Mouse (Mus musculus): ENCODE data around the gene Asf1b. TPM values are rescaled to one million over a fixed set of nuclear protein-coding genes. Genes with fewer than 3 reads are reported as not detected.
A peak's percentile ranks its signal among the peaks of the same experiment; 100 is the strongest.

The Asf1b gene
- total and polyA plus RNA-seq, 3 experiments: 62.2 to 101 (median 71.1) TPM

GRCm38 (mm10) chr8:83956789-83957188 lies 1.5 kb downstream of the Asf1b start:
- Histone ChIP-seq H3K4me2 (ENCODE audit: insufficient read depth, low read depth, poor library complexity, severe bottlenecking) (peak overlapping the region; percentile 84), H3K36me3 (replicated peaks in 1 of 2; ENCODE audit: control insufficient read depth in 1 of 2, insufficient read depth in 1 of 2, low read length in 1 of 2) (peaks cover 0 to 32% of the 10 kb centered on the region in 2 experiments), H3K9me3 (replicated peaks; ENCODE audit: low read length) (no peaks in the 10 kb centered on the region), H3K9ac (ENCODE audit: insufficient read depth, low read depth) (peak overlapping the region; percentile 63; the same call in 1 of the 2 replicates), H3K79me2 (replicated peaks; ENCODE audit: control insufficient read depth, extremely low read depth, insufficient read depth, poor library complexity, severe bottlenecking) (peaks cover 32% of the 10 kb centered on the region), H3K27ac (ENCODE audit: insufficient read depth, low read depth) (no peak overlapping the region), H3K4me1 (ENCODE audit: control insufficient read depth in 1 of 2, insufficient read depth in 2 of 2) (peaks cover 0 to 22% of the 10 kb centered on the region in 2 experiments; a peak in 2 of 4 replicates), H3K4me3 (replicated peaks in 1 of 3; ENCODE audit: low read depth in 2 of 3, low read length in 2 of 3, poor library complexity in 1 of 3) (peak overlapping the region; percentile 72 to 89 (median 87)), H3K27me3 (replicated peaks) (no peaks in the 10 kb centered on the region)
- dilution Hi-C loops (cut with MboI; ENCODE audit: extremely low pct_ligation_motif_present, extremely low pct_unique_long_range_greater_than_20kb, low sequenced_read_pairs): no loop called here
- in situ Hi-C loops (cut with MboI; ENCODE audit: low pct_ligation_motif_present, low pct_unique_long_range_greater_than_20kb, low sequenced_read_pairs): loop anchor here (10.0 kb wide), 2 partner anchors 62 to 172 kb away; no protein-coding TSS in a partner anchor
- peak; percentile 78 for DNase-seq (ENCODE audit: extremely low read depth)
- TF ChIP-seq SMC3 (IDR thresholded peaks at IDR 0.05; ENCODE audit: low read depth, low read length) (peak; percentile 65), ZKSCAN1 (IDR thresholded peaks at IDR 0.05; ENCODE audit: borderline replicate concordance, low read depth, low read length) (no peak), RCOR1 (conservative IDR thresholded peaks at IDR 0.05; ENCODE audit: low read depth, low read length) (no peak), E2F4 (IDR thresholded peaks at IDR 0.05; ENCODE audit: insufficient replicate concordance, low read depth, low read length) (no peak), ETS1 (conservative IDR thresholded peaks at IDR 0.05; ENCODE audit: low read depth, low read length) (no peak), NRF1 (IDR thresholded peaks at IDR 0.05; ENCODE audit: low read depth, low read length) (0 out of 2 replicates have a peak, but pooled peaks have one; percentile 13), ZNF384 (IDR thresholded peaks at IDR 0.05; ENCODE audit: low read depth, low read length) (no peak), CTCF (conservative IDR thresholded peaks at IDR 0.05 in 1 of 2, IDR thresholded peaks at IDR 0.05 in 1 of 2; ENCODE audit: low read depth in 2 of 2, low read length in 2 of 2) (peak in 1 of 2 experiments; percentile 67; a peak in 2 of 4 replicates), MYC (IDR thresholded peaks at IDR 0.05; ENCODE audit: low read depth, low read length) (0 out of 2 replicates have a peak, but pooled peaks have one; percentile 40), ZMIZ1 (IDR thresholded peaks at IDR 0.05; ENCODE audit: low read depth, low read length) (no peak), PAX5 (IDR thresholded peaks at IDR 0.05; ENCODE audit: low read length) (no peak), ELF1 (IDR thresholded peaks at IDR 0.05; ENCODE audit: low read depth, low read length) (no peak), ZC3H11A (IDR thresholded peaks at IDR 0.05; ENCODE audit: low read depth, low read length) (no peak), MAX (IDR thresholded peaks at IDR 0.05; ENCODE audit: low read length) (0 out of 2 replicates have a peak, but pooled peaks have one; percentile 44), UBTF (IDR thresholded peaks at IDR 0.05; ENCODE audit: low read depth, low read length) (no peak), RAD21 (IDR thresholded peaks at IDR 0.05; ENCODE audit: low read depth, low read length) (peak; percentile 51), POLR2AphosphoS2 (IDR thresholded peaks at IDR 0.05; ENCODE audit: low read depth, low read length) (no peak), MEF2A (IDR thresholded peaks at IDR 0.05; ENCODE audit: borderline replicate concordance, low read depth, low read length) (no peak), TCF12 (IDR thresholded peaks at IDR 0.05; ENCODE audit: low read depth, low read length) (peak; percentile 36; the same call in 1 of the 2 replicates), POLR2A (IDR thresholded peaks at IDR 0.05; ENCODE audit: low read depth, low read length) (no peak), IRF4 (IDR thresholded peaks at IDR 0.05; ENCODE audit: low read depth, low read length) (no peak), TBP (conservative IDR thresholded peaks at IDR 0.05; ENCODE audit: low read depth, low read length) (no peak), EP300 (IDR thresholded peaks at IDR 0.05; ENCODE audit: low read length) (no peak), HCFC1 (IDR thresholded peaks at IDR 0.05; ENCODE audit: low read depth, low read length) (0 out of 2 replicates have a peak, but pooled peaks have one; percentile 29), CHD1 (IDR thresholded peaks at IDR 0.05; ENCODE audit: low read depth, low read length) (no peak), MAZ (IDR thresholded peaks at IDR 0.05; ENCODE audit: low read depth, low read length) (no peak), JUND (conservative IDR thresholded peaks at IDR 0.05; ENCODE audit: low read depth, low read length) (no peak), NELFE (IDR thresholded peaks at IDR 0.05; ENCODE audit: low read depth, low read length) (0 out of 2 replicates have a peak, but pooled peaks have one; percentile 6), BHLHE40 (IDR thresholded peaks at IDR 0.05; ENCODE audit: low read depth, low read length) (0 out of 2 replicates have a peak, but pooled peaks have one; percentile 11), USF2 (conservative IDR thresholded peaks at IDR 0.05; ENCODE audit: low read depth, low read length) (no peak), SIN3A (IDR thresholded peaks at IDR 0.05; ENCODE audit: low read length) (peak; percentile 87), GABPA (IDR thresholded peaks at IDR 0.05; ENCODE audit: insufficient replicate concordance, low read depth, low read length) (no peak), USF1 (IDR thresholded peaks at IDR 0.05; ENCODE audit: low read depth, low read length) (no peak), KAT2A (IDR thresholded peaks at IDR 0.05; ENCODE audit: insufficient replicate concordance, low read length) (no peak), CHD2 (IDR thresholded peaks at IDR 0.05; ENCODE audit: low read length) (0 out of 2 replicates have a peak, but pooled peaks have one; percentile 25), MAFK (IDR thresholded peaks at IDR 0.05; ENCODE audit: insufficient replicate concordance, low read length) (no peak), JUN (IDR thresholded peaks at IDR 0.05; ENCODE audit: insufficient read depth, low read depth, low read length) (no peak), MXI1 (IDR thresholded peaks at IDR 0.05; ENCODE audit: low read depth, low read length) (peak; percentile 77; the same call in 1 of the 2 replicates)
